Mouse (Mus musculus) MN1 (cell line): Measurements from ENCODE around the gene Gm28230.

Source experiments
- DNase-seq: peaks from one replicate; pipeline ENCODE4 v3.0.0-alpha.2; 2016; ENCODE audit warnings: low spot score

The Gm28230 gene

GRCm38 (mm10) chr2:74739869-74740268 is 13.3 kb downstream of the Gm28230 start:
- no peak for DNase-seq

GRCm38 (mm10) chr2:74740311-74741091 is 14.0 kb downstream of the Gm28230 start:
- no peak for DNase-seq

- DNase-seq = no peak
Observed at GRCm38 (mm10) chr2:74741252-74741978, 14.9 kb downstream of the Gm28230 start.

GRCm38 (mm10) chr2:74741979-74742277 is 15.4 kb downstream of the Gm28230 start:
- DNase-seq = no peak

GRCm38 (mm10) chr2:74745540-74746297 is 19.2 kb downstream of the Gm28230 start:
- DNase-seq = no peak

- DNase-seq = no peak
Observed at GRCm38 (mm10) chr2:74746298-74746921, 19.9 kb downstream of the Gm28230 start.

GRCm38 (mm10) chr2:74747006-74747405 is 20.5 kb downstream of the Gm28230 start:
- no peak for DNase-seq

GRCm38 (mm10) chr2:74747661-74748141 is 21.2 kb downstream of the Gm28230 start:
- no peak for DNase-seq

GRCm38 (mm10) chr2:74748436-74748995 is 22.0 kb downstream of the Gm28230 start:
- no peak for DNase-seq

- DNase-seq = no peak
Observed at GRCm38 (mm10) chr2:74749337-74750121, 23.0 kb downstream of the Gm28230 start.

- no peak for DNase-seq
Observed at GRCm38 (mm10) chr2:74750731-74751250, 24.3 kb downstream of the Gm28230 start.

GRCm38 (mm10) chr2:74751861-74752260 is 25.3 kb downstream of the Gm28230 start:
- no peak for DNase-seq

- no peak for DNase-seq
Observed at GRCm38 (mm10) chr2:74752431-74753174, 26.1 kb downstream of the Gm28230 start.

GRCm38 (mm10) chr2:74753175-74753523 is 26.6 kb downstream of the Gm28230 start:
- DNase-seq = no peak

GRCm38 (mm10) chr2:74753711-74754110 is 27.2 kb downstream of the Gm28230 start:
- no peak for DNase-seq

- no peak for DNase-seq
Observed at GRCm38 (mm10) chr2:74760146-74760545, 33.6 kb downstream of the Gm28230 start.

- DNase-seq = no peak
Observed at GRCm38 (mm10) chr2:74761941-74762340, 35.4 kb downstream of the Gm28230 start.

- no peak for DNase-seq
Observed at GRCm38 (mm10) chr2:74762522-74763244, 36.2 kb downstream of the Gm28230 start, which contains the start of gene Hoxd1. Gene Hoxd1 (plus strand): TSS chr2:74762980.

- no peak for DNase-seq
Observed at GRCm38 (mm10) chr2:74763245-74763735, 36.8 kb downstream of the Gm28230 start.
